Mouse (Mus musculus) frontal cortex, adult 2 months (tissue): ENCODE results near the gene Plcb3. TPM values are rescaled to one million over a fixed set of nuclear protein-coding genes. Genes with fewer than 3 reads are reported as not detected.

ENCODE experiments used
- DNase-seq, 2 experiments: peaks; one replicate each; pipeline ENCODE4 v3.0.0; 2022; ENCODE audit warnings: low spot score in 1 of 2; ENCODE audit errors: extremely low spot score in 1 of 2
- polyA plus RNA-seq: library from polyadenylated mRNA; depleted of rRNA; stranded (reverse); fragments of >200 nt; gene quantifications from 2 replicates; pipeline ENCODE4 v1.2.3, GENCODE M21; 2012

Plcb3 gene
- polyA plus RNA-seq, 1 experiment, result 21.8 TPM

DNA sequence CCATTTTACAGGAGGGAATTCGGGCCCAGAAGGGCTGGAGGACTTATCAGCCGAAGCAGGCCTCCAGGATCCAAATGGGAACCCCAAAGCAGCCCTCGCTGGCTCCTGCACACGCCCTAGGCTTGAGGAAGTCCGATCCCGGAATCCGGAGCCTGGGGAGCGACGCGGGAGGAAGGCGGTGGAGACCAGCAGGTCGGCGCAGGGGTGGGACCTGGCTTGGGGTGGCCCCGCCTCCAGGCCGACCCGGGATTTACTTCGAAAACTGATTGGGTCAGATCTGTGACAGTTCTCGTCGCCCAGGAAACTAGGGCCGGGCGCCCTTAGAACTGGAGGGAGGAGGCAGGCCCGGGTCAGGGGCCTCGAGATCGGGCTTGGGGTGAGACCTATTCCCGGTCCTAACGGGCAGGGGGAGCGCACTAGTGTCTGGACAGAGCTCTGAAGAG lies 34.0 kb downstream of the Plcb3 start, which contains the start of gene Gpr137:
TSS of gene Gpr137 (minus strand) at position 232 of the 443 bp plus-strand sequence.
- peak; percentile 93 to 95 for DNase-seq

DNA sequence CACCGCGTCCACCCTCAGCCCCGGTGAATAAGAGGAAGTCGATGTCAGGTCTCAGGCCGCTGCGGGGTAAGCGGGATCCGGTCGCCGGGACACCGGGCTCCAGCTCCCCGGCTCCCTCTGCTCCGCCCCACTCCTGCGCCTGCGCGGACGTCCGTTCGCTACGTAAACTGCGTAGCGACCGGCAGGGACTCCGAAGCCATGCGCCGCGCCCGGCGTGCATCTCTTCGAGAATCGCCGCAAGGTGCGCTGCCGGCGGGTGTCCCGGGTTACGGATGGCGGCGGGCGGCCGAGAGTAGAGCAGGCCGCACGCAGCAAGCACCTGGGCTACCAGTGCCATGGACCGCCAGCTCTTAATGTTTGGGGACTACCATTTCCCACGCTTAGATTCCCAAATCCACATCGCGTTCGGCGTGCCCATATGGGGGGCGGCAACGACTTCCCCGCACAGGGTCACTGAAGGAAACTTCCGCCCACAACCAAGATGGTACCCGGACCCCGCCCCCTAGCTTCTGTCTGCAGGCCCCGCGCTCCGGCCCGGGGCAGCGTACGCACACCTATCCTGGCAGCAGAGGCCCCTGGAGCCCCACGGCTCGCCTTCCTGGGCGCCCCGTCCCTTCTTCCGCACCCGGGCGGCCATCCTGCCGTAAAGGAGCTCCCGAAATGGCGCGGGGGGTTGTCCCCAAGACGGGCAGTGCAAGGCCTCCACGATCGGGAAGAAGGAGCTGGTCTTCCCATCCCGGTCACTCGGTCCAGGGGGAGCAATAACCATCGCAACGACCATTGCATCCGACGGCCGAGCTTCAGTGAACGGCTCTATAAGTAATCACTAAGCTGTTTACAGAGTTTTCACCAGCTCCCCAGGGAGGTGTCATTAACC lies 34.7 kb downstream of the Plcb3 start, which contains the start of gene Bad:
TSS of gene Bad (plus strand) at position 490 of the 877 bp plus-strand sequence.
- DNase-seq, result peak; percentile 77 to 94

- DNase-seq, result no peak
Measured at GRCm38 (mm10) chr19:6940396-6941351, 35.6 kb downstream of the Plcb3 start.

DNA sequence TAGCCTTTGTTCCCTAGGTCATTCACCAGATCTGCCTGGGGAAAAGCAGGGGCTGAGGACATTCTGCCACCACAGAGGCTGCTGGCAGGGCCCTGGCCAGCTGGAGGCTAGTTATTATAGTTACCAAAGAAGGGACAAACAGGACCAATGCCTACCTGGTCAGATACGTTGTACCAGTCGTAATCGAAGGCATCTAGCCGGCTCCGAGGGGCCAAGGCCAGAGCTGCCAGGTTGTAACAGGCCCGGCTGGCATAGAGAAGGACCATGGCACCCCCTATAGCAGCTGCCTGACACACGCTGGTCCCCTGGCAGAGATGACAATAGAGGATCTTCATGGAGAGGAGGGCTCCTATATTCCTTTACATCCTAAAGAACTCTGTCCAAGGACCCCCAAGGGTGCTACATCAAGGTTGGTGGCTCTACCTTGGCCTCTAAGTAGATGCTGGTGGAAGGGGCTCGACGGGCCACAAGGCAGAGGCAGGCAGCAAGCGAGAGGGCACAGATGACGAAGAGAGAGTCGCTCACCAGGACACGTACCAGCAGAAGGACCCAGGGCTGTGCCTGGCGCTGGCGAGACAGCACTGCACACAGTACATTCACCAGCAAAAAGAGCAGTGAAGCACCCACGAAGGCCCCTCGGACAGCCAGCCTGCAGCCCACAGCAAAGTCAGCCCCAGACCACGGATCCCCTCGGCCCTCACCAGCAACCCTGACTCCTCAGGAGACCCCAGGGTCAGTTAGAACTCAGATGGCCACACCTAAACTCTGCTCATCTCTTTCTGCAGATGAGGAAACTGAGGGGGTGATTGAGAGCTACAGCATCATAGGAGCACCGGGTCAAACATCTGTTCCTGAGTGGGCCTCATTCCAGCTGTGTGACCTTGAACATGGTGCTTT lies 36.9 kb downstream of the Plcb3 start:
- DNase-seq, result no peak

GRCm38 (mm10) chr19:6937541-6938465 lies 38.5 kb downstream of the Plcb3 start:
- DNase-seq, result no peak

- DNase-seq, result no peak
Measured at GRCm38 (mm10) chr19:6936299-6936698, 40.0 kb downstream of the Plcb3 start.

GRCm38 (mm10) chr19:6934195-6934977 lies 41.9 kb downstream of the Plcb3 start, which contains the start of gene Kcnk4:
Kcnk4 (minus strand) TSS chr19:6934515.
- no peak for DNase-seq

DNA sequence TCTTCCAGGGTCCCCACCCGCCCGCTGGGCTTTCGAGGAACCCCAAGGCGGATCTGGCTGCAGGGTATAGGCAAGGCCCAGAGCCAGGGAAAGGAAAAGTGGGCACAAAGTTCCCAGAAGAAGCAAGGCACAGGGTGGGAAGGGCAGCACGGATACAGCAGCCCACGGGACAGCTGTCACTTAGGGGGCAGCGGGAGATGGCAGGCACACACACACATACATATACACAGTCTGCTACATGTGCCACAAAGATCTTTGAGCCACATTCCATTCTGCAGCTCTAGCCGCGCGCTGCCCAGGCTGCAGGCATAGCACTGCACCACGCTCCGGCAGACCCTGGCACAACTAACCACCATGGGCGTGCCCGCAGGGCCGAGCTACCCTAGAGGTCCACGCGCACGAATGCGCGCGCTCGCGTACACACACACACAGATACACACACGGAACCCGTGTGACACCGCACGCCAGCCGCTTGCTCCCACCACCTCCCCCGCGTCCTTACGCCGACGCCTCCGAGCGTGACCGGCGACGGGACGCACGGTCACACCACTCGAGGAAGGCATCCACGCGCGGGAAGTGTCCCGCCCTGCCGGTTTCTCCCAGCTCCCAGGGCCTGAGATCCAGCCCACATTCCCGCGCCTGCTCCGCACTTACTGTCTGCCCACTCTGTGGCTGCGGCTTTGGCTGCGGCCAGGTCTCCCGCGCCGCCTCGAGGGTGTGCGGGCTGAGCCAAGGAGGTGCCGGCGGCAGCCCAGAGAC lies 42.7 kb downstream of the Plcb3 start:
- peak in 1 of 2 experiments; percentile 65 for DNase-seq

- DNase-seq, result no peak
Measured at GRCm38 (mm10) chr19:6933102-6933435, 43.2 kb downstream of the Plcb3 start.

DNA sequence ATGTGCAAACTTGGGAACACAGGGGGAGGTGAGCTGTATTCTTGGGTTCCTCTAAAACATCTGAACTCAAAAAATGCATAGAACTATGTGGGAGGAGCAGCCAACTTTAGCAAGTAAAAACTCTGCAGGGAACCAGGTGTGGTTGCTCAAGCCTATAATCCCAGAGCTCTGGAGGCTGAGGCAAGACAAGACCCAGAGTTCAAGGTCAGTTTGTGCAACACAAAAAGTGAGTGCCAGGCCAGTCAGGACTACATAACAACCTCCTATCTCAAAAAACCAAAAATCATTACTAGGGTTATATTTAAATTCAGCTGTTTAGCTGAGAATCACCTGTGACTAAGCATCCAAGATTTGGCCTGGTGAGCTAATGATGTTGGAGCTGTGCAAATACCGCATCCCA lies 44.3 kb downstream of the Plcb3 start:
- DNase-seq, result no peak

DNA sequence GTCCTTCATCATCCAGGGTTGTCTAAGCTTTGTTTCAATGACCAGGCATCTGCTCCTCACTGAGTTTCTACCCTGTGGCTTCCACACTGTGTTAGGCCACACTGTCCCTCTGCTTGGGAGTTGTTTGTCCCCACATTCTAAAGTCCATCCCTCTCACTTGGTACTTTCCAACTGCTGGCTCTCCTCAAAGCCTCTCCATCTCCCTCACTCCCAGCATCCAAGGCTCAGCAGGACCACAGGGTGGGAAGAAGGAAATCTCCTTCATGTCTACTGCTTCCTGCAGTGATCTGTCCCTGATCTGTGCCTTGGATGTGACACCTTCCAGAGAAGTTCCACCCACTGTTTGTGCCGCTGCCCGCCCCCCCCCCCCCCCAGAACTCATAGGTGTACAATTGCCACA lies 45.3 kb downstream of the Plcb3 start:
- no peak for DNase-seq

DNA sequence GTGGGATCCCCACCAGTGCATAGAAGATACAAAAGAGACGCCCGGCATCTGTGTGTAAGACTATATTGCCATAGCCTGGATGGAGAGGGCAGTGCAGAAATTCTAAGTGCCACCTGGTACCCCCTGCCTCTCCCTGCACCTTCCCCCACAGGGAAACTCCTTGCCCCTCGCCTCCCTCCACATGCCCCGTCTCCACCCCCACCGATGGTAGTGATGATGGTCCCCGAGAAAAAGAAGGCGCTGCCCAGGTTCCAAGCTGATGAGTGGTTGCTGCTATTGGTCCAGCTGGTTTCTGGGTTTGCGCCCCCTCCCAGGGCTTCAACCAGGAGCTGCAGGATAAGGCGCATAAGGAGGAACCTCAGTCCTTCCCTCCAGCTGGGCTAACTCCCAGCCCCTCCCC lies 48.2 kb downstream of the Plcb3 start:
- DNase-seq, result no peak

DNA sequence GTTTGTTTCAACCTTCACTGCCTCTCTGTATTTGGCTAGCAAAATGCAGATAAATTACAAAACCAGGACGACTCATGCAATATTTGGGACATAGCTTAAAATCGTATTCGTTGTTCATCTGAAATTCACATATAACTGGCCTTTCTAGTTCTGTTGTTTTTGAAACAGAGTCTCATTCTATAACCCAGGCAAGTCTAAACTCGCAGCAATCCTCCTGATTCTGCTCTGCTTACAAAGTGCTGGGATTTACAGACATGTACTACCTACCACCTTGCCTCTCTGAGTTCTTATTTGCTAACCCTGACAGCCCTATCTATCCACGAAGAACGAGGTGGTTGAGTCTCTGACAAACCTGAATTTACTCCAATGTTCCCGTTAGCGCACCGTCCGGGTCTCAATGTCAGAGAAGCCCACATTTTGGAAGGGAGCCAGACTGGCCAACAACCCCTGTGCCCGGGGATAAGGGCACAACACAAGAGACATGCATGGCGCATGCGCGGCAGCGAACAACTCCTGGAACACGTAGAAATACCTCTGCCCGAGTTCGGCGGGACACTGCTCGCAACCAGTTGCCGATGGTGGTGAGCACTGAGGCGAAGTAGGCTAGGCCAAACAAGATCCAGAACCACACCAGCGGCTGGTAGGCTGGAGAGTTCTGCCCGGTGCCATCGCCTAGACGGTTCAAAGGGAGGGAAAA lies 49.6 kb downstream of the Plcb3 start:
- no peak for DNase-seq

- DNase-seq, result no peak
Measured at GRCm38 (mm10) chr19:6925611-6926329, 50.5 kb downstream of the Plcb3 start.

- DNase-seq, result no peak
Measured at GRCm38 (mm10) chr19:6925307-6925573, 51.0 kb downstream of the Plcb3 start, which contains the start of gene Catsperz. Catsperz (minus strand) TSS chr19:6925380.
